Mouse (Mus musculus) cortical plate, adult 2 months (tissue): ENCODE data around the gene Uspl1.

Source experiments
- CTCF ChIP-seq: fragments of 200-500 bp; IDR thresholded peaks from 2 replicates; pipeline ENCODE4 v1.5.1; 2011; ENCODE audit warnings: mild to moderate bottlenecking, control low read depth, low read length; ENCODE audit not compliant: insufficient read depth; ENCODE audit errors: extremely low read depth
- POLR2A ChIP-seq: fragments of 200-500 bp; IDR thresholded peaks from 2 replicates; pipeline ENCODE4 v1.6.1; 2011; ENCODE audit warnings: mild to moderate bottlenecking, low read length, control low read depth; ENCODE audit not compliant: insufficient read depth; ENCODE audit errors: extremely low read depth

GRCm38 (mm10) chr5:149243053-149243452, 58.9 kb downstream of the Uspl1 start:
- TF ChIP-seq CTCF, result no peak
- TF ChIP-seq POLR2A, result no peak
